Mouse (Mus musculus) cortical plate, adult 2 months (tissue): Measurements from ENCODE around the gene Fbxw9.

Experiments
- CTCF ChIP-seq: fragments of 200-500 bp; IDR thresholded peaks from 2 replicates; pipeline ENCODE4 v1.5.1; 2011; ENCODE audit warnings: mild to moderate bottlenecking, control low read depth, low read length; ENCODE audit not compliant: insufficient read depth; ENCODE audit errors: extremely low read depth
- POLR2A ChIP-seq: fragments of 200-500 bp; IDR thresholded peaks from 2 replicates; pipeline ENCODE4 v1.6.1; 2011; ENCODE audit warnings: mild to moderate bottlenecking, low read length, control low read depth; ENCODE audit not compliant: insufficient read depth; ENCODE audit errors: extremely low read depth

- TF ChIP-seq POLR2A (no peak; the same call in 1 of the 2 replicates), CTCF (no peak)
Observed at GRCm38 (mm10) chr8:85036381-85036717, 23.5 kb upstream of the Fbxw9 start.
